Mouse (Mus musculus) T-helper 2 cell (primary cell): Measurements from ENCODE around the gene Saal1.
"Not testable (repeated sequence)": the region's sequence is repeated elsewhere in the genome, so short reads cannot be mapped to it uniquely, and the experiment has no call there.

Source experiments
- in situ Hi-C: fragments of 300-600 bp; cut with MboI, MseI; formaldehyde crosslinking; loops from one replicate; pipeline ENCODE4 v1.15.1; 2025; ENCODE audit warnings: high pct_unique_total_duplicates

Gene Saal1

GRCm38 (mm10) chr7:46710390-46710844 lies at the start of gene Saal1:
Gene Saal1 (minus strand): TSS chr7:46710680.
- in situ Hi-C loops, result loop anchor here (5.0 to 10.0 kb wide), 2 partner anchors 68 to 1976 kb away; no protein-coding TSS in a partner anchor

- in situ Hi-C loops, result no loop called here
Observed at GRCm38 (mm10) chr7:46751490-46751889, 41.0 kb upstream of the Saal1 start, which contains the start of gene Saa2. Gene Saa2 (plus strand): TSS chr7:46751790.

- in situ Hi-C loops, result no loop called here
Observed at GRCm38 (mm10) chr7:46748459-46748858, 38.0 kb upstream of the Saal1 start.

GRCm38 (mm10) chr7:46746381-46746780 lies 35.9 kb upstream of the Saal1 start:
- in situ Hi-C loops, result no loop called here

- in situ Hi-C loops, result no loop called here
Observed at GRCm38 (mm10) chr7:46745816-46746215, 35.3 kb upstream of the Saal1 start.

GRCm38 (mm10) chr7:46742880-46743279 lies 32.4 kb upstream of the Saal1 start, which contains the start of gene Saa1:
Gene Saa1 (minus strand): TSS chr7:46742980.
- in situ Hi-C loops, result not testable (repeated sequence)

GRCm38 (mm10) chr7:46740041-46740440 lies 29.6 kb upstream of the Saal1 start:
- in situ Hi-C loops, result not testable (repeated sequence)

GRCm38 (mm10) chr7:46738561-46739460 lies 28.3 kb upstream of the Saal1 start:
- in situ Hi-C loops, result loop anchor here (5.0 kb wide), 1 partner anchor 582 kb away; no protein-coding TSS in a partner anchor

- in situ Hi-C loops, result loop anchor here (5.0 kb wide), 1 partner anchor 578 kb away; no protein-coding TSS in a partner anchor
Observed at GRCm38 (mm10) chr7:46734983-46735382, 24.5 kb upstream of the Saal1 start.

GRCm38 (mm10) chr7:46732458-46732857 lies 22.0 kb upstream of the Saal1 start, which contains the start of gene Saa4:
Gene Saa4 (minus strand): TSS chr7:46732603.
- in situ Hi-C loops, result no loop called here

- in situ Hi-C loops, result no loop called here
Observed at GRCm38 (mm10) chr7:46727584-46727983, 17.1 kb upstream of the Saal1 start.

- in situ Hi-C loops, result no loop called here
Observed at GRCm38 (mm10) chr7:46724396-46724795, 13.9 kb upstream of the Saal1 start.

- in situ Hi-C loops, result no loop called here
Observed at GRCm38 (mm10) chr7:46723849-46724248, 13.4 kb upstream of the Saal1 start.

- in situ Hi-C loops, result no loop called here
Observed at GRCm38 (mm10) chr7:46723354-46723753, 12.9 kb upstream of the Saal1 start.

- in situ Hi-C loops, result no loop called here
Observed at GRCm38 (mm10) chr7:46720460-46720859, 10.0 kb upstream of the Saal1 start.

GRCm38 (mm10) chr7:46719526-46719925 lies 9.0 kb upstream of the Saal1 start:
- in situ Hi-C loops, result loop anchor here (10.0 kb wide), 1 partner anchor 1985 kb away; no protein-coding TSS in a partner anchor

GRCm38 (mm10) chr7:46718591-46719270 lies 8.3 kb upstream of the Saal1 start:
- in situ Hi-C loops, result loop anchor here (10.0 kb wide), 1 partner anchor 1984 kb away; no protein-coding TSS in a partner anchor

- in situ Hi-C loops, result loop anchor here (10.0 kb wide), 1 partner anchor 1982 kb away; no protein-coding TSS in a partner anchor
Observed at GRCm38 (mm10) chr7:46716897-46717296, 6.4 kb upstream of the Saal1 start.

- in situ Hi-C loops, result loop anchor here (10.0 kb wide), 1 partner anchor 1981 kb away; no protein-coding TSS in a partner anchor
Observed at GRCm38 (mm10) chr7:46715600-46715999, 5.1 kb upstream of the Saal1 start, which contains the start of gene Saa3. Gene Saa3 (minus strand): TSS chr7:46715700.

- in situ Hi-C loops, result loop anchor here (5.0 to 10.0 kb wide), 2 partner anchors 72 to 1980 kb away; no protein-coding TSS in a partner anchor
Observed at GRCm38 (mm10) chr7:46714518-46714917, 4.0 kb upstream of the Saal1 start.

- in situ Hi-C loops, result loop anchor here (5.0 to 10.0 kb wide), 2 partner anchors 70 to 1977 kb away; no protein-coding TSS in a partner anchor
Observed at GRCm38 (mm10) chr7:46712250-46712649, 1.8 kb upstream of the Saal1 start.
